Mouse (Mus musculus) gastrocnemius, postnatal 4 days (tissue): Measurements from ENCODE around the gene Odf3l1. TPM values are rescaled to one million over a fixed set of nuclear protein-coding genes. Genes with fewer than 3 reads are reported as not detected.
A peak's percentile ranks its signal among the peaks of the same experiment; 100 is the strongest.

Source experiments
- DNase-seq, 2 experiments: peaks; one replicate each; pipeline ENCODE4 v3.0.0; 2021 to 2022; ENCODE audit warnings: low spot score in 2 of 2, mixed read lengths in 2 of 2
- total RNA-seq, 2 experiments: library from RNA; stranded (reverse); gene quantifications; 2 replicates each; pipeline ENCODE4 v1.2.3; 2021

Gene Odf3l1
- total RNA-seq, 2 experiments from 2014 or later: 1.1 to 1.6 TPM

DNA sequence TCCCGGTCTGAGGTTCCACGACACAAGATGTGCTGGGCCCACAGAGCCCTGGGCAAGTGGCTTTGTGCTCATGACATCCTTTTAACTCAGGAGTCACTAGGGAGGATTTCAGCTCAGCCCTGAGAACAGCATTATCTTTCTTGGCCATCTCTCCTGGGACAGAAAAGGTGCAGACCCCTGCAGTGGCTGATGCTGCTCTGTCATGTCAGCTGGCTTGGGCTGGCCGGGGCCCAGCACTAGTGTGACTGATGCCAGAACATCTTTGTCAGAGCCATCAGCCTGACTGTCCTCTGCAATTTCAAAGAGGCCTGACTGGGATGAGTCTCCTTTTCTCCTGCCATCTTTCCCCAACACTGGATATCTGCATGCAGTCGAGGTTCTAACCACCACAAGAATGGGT, 17.8 kb upstream of the Odf3l1 start:
- no peak for DNase-seq

DNA sequence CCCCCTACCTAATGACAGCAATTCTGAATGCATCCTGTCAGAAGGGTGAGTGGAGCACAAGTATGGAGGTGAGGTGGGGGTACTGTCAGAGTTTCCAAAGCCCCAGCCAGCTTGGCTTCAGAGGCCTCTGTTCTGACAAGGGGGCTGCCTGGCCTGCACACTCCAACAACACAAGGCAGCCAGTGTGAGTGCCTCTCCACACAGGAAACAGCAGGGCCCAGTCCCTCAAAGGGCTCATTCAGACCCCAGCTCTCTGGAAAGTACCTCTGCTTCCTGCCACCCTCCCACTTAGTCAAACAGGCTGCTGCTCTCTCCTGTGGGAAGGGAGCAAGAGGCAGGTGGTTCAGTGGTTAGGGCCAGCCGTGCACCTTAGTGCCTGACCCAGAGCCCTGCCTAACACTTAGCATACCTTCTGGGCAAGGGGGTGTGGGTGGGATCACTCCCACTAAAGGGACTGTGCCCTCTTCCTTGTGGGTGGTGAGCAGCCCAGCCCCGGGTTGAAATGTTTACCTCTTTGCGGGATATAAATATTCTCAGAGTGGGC, 17.1 kb upstream of the Odf3l1 start:
- no peak for DNase-seq

DNA sequence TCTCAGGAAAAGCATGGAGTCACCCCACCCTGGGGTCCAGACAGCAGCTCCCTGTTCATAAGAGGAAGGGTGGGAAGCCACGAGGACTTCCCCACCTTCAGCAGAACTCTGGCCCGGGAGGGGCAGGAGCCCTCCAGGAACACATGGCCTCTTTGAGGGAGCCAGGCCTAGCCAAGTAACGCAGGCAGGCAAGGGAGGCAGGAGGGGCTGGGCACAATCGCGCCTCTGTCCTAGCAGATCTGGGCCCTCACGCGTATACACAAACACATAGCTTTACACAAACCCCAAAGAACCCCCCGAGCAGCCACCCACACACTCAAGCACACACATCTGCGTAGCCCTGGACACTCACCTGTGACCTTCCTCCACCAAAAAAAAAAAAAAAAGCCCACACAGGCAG, 16.3 kb upstream of the Odf3l1 start:
- DNase-seq: no peak

DNA sequence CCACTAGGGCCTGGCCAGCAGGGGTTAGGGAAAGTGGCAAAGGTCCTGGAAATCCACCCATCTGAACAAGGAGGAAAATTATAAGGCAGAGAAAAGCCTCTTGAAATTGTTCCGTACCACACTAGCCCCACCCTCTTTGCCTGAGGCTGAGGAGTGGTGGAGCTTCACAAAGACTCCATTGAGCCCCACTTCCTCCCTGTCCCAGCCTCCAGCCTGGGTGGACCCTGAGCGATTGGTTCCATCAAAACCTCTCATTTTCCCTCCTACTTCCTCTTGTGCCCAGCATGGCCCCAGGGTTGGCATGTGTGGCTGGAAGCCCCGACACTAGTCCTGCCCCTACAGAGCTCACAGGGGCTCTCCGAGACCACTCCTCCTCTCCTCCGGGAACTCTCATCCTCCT, 12.8 kb upstream of the Odf3l1 start:
- no peak for DNase-seq

DNA sequence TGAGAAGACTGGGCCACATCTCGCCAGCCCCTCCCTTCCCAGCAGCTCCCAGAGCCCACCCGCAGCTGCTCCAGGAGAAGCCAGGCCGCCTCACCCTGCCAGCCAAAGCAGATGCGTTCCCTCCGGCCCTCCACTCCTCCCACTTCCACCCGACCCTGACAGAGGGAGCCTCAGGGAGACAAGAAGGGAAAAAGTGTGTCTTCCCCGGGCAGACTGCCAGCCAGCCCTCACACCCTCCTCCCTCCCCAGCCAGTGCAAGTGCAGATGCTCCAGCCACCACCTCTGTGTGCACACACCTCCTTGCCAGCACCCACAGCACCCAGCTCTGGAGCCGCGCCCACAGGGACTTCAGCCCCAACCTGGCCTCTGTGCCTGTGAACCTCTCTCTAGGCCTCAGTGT, 12.3 kb upstream of the Odf3l1 start:
- peak in 1 of 2 experiments; percentile 62 for DNase-seq

DNA sequence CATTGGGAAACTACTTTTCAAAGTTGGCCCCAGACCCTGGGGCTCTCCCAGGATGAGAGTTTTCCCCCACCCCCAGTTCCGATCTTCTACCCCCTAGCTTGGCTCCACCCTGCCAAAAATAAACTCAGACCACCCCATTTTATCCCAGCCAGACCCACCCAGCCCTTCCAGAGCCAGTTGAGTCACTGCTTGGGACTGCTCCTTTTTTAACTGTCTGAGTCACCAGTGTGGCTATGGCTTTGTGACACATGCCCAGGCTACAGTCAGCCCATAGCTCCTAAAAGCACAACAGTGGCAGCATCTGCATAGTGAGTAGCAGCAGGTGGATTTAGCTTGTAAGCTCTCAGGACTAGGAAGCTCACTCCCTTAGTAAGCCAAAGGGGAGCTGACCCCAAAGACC, 8.6 kb upstream of the Odf3l1 start:
- DNase-seq: no peak

DNA sequence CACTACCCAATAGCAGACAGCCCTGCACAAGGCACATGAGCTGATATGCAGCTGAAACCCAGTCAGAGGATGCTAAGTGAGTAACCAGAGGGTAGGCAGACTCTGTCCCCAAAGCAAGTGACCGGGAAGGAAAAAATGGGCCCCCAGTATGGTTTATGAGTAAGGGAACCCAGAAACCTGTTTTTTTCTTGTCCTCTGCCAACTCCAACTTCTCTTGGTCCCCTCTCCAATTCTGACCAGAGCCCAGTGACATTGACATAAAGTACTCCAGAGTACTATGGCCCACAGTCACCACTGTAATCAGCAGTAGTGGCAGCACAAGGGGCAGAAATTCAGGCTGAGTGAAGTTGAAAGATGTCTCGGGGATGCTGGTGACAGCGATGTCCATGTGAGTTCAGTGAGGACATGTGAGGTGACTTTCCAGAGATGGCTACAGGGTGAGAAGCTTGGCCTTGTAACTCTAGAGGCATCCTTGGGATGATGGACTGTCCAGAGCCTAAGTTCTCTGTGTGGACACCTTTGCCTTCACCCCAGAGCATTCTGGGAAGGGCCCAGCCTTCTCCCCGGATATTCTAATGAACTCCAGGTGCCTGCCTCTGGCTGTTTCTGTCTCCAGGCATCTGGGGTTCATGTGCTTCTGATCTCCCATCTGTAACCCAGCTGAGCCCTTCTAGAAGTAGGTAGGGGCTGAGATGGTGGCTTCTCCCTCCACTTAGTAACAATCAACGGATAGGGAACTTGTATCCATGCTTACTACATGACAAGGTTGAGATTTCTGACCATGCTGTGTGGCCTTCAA, 7.8 kb upstream of the Odf3l1 start:
- DNase-seq: no peak

DNA sequence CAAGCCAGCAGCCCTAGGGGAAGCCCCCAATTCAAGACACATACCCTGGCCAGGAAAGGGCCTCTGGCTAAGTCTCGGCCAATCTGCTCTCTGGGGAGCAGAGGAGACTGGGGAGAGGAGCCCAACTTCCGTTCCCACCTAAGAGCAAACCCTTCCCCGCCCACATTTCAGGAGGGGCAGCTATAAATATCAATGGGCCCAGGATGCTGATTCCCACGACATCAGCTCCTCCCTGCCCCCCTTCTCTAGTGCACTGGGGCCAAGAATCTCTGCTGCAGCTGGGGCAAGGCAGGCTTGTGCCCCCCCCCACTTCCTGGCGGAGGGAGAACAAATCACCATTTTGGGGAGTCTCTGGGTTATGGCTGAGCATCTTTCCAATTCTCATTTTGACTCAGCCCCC, 6.7 kb upstream of the Odf3l1 start:
- DNase-seq: peak in 1 of 2 experiments; percentile 63

DNA sequence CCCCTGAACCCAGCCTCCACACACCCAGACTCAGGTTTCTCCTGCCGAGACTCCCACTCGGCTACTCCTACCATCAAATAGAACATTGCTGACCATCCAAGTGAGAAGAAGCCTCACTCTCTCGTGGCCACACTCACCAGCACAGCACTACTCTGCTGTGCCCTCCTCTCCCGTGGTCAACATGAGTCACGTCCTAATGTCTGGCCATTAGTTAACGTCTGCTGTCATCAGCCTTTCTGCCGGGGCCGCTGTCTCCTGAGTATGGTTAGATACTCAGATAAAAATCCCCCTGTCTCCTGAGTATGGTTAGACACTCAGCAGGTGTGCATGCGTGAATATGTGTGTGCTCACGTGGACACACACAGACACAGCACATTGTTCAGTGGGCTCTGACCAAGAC, 6.3 kb upstream of the Odf3l1 start:
- DNase-seq: no peak

DNA sequence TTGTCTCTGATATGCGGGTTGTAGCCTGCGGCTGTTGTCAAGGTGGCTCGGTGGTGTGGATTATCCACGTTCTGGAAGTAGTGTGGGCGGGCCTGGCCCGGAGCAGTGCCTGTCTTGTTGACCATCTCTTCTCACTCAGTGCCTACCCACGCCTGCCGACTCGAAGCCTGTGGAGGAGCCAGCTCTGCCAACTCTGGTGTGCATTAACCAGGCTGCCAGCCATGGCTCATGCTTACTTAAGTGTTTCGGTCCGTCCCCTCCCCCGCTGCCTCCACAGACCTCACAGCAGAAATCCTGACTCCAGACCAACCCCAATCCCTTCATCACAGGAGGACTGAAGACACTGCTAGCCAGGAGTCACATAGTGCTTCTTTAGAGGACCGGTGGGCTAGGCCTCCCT, 5.1 kb upstream of the Odf3l1 start:
- no peak for DNase-seq

DNA sequence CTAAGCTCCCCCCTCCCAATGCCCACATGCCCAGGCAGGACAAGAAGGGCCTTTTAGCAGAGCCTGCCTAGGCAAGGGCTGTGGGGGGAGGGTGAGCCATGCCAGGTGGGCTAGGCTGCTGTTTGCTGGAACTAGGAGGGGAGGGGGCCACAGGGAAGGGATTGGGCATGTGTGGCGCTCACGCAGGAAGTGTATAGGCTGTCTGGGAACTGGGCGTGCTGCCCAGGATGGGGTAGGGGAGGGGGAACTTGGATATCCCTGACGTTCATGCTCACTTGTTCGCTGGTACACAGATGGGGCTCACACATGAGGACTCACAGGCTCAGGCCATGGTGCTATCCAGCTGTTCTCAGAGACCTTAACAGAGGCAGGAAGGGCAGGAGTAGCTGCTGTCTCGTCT, 3.8 kb upstream of the Odf3l1 start:
- peak in 1 of 2 experiments; percentile 64 for DNase-seq

DNA sequence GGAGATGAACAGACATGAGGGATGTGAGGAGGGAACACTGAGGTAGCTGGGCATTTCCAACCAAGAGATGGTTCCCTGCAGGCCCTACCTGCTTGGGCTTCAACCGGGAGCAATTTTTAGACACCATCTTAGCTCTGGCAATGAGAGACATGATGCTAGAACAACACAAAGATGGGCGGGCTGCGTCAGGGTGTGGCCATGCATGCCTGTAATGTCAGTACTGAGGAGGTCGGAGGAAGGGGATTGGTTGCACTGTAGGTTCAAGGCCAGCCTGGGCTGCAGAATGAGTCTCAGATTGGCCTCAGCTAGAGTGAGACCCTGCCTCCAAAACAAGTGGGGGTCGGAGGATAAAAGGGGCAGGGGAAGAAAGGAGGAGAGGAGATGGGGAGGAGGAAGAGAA, 2.0 kb upstream of the Odf3l1 start:
- no peak for DNase-seq

DNA sequence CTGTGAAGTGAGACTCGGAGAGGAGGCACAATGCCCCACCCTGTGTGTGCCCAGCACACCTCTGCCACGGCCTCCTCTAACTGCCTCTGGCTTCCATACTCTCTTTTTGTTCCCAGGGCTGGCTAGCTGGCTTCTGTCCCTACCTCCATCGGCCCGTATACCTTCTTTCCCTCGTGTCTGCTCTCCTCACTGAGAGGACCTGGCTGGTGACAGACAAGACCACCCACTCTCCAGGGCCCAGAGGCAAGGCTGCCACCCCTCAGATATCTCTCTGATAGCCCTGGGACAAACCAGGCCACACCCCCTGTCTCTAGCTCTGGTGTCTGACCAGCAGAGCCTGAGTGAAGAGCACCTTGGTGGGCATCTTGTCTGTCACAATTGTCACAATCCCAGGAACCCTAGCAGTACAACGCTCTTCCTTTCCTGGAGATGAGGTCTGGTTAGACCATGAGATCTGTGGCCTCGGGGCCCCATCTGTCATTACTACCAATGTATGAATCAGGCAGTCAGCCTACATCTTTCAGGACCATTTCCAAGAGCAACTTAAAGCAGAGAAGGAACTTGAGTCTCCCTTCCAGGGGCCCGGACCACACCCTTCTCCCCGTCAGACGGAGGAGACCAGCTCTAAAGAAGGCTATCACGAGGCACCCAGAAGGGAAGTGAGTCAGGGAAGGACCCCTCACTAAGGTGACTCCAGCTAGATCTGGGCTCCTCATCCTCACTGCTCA, 1.4 kb upstream of the Odf3l1 start:
- no peak for DNase-seq

DNA sequence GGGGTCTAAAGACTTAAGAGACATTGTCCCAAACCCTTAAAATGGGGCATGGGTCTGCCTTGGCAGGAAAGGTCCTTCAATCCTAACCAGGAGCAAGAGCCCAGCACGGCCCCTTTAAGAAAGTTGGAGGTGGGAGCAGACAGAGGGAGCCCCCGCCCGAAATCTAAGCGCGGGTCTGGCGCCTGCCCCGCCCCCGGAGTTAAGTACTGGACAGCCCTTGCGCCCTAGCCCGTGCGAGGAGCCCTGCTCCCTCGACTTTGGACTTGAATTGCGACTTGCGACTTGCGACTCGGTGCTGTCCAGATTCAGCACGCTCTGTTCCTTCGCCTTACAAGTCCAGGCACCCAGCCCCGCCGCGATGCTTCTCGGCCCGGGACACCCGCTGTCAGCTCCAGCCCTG, 353 bp upstream of the Odf3l1 start, which contains the start of gene Cspg4:
TSS of gene Cspg4 (plus strand) at position 202 of the 400 bp plus-strand sequence.
- DNase-seq: peak; percentile 68 to 84

DNA sequence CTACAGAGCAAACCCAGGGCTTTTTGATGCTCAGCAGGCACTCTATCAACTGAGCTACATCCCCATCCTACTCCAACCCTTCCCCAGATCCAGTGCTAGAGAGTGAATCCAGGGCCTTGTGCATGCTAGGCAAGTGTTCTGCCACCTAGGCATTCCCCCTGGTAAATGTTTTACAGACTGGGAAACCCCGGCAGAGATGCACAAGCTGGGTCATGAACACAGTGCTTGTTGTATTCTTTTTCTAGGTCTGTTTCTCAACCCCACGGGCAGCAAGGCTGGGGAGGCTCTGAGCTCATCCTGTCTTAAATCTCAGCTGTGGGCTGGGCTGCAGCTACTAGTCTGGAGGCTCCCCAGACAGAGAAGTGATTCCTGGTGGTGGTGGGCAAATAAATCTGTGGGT, 1.6 kb downstream of the Odf3l1 start:
- no peak for DNase-seq

DNA sequence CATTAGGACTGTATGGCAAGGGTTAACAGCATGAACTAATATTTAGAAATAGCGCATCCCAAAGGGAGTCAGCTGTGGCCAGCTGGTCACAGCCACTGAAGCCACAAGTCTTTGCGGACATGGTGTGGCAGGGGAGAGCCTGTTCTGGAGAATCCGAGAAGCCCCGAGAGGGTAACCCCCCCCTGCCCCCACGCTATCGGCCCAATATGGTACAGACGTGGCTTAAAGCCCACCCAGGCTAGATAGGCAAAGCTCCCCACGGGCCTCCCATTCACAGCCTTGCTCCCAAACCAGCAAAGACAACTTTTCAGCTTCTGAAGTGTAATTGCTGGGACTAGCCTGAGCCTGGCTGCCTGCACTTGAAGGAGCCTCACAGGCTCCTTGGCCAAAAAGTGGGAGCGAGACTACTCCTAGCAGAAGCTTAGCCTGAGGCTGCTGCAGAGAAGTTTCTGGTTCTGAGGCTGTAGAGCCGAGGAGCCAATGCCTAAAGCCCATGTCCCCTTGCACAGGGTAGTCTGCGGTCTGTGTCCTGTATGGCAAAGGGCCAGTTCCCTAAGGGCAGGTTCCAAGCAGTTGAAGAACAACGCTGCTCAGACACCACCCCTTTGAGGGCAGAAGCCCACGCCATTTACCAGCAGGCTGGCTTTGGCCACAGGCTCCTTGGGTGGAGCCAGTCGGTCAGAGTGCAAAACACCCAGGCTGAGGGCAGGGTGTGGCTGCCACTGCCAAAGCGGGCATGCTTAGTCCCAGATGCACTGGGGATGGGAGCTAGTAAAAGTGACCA, 3.8 kb downstream of the Odf3l1 start:
- DNase-seq: peak in 1 of 2 experiments; percentile 37

DNA sequence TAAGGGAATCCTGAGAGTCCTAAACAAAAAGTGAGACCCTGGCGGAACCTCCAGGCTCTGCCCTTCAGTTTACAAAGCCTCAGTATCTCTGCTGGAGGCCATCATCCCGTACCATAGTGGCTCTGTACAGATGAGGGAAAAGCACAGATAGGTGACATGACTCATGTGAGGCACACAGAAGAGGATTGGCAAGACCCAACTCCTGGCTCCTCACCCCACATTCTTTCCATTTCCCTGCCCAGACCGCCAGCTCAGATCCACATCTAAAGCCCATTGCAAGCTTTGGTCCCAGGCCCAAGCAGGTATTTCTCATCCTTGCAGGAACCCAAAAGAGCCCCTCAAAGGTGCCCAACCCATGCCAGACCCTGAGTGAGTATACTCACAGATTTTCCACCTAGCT, 4.4 kb downstream of the Odf3l1 start:
- DNase-seq: no peak

DNA sequence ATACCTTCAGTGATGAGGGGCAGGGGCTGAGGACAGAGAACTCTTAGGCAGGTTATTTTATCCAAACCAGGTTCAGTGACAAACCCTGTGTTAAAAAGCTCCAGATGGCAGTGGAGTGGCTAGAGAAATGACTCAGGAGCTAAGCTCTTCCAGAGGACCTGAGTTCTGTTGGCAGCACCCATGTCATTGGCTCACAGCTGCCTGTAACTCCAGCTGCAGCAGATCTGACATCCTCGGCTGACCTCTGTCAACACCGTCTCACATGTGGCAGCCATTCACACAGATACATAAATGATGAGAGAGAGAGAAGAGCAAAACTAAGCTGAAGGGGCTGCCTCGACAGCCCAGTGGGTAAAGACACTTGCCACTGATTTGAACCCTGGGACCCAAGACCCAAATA, 7.0 kb downstream of the Odf3l1 start:
- no peak for DNase-seq

DNA sequence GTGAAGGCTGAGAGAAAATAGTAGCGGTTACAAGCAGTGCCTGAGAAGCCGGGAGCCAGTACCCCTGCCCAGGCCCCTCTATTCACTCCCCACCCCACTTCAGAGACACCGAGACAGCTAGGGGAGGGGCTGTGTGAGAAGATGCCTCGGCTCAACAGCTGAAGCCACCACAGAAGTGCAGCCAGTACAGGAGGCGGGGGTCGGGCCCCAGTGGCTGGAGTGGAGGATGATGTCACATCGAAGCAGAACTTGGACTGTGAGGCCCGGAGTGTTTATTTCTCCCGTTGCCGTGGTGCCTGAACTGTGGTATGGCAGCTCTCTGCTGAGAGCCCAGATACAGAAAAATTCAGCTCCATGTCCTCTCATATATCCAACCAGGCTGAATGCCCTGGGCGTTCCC, 12.7 kb downstream of the Odf3l1 start:
- DNase-seq: peak; percentile 66 to 76

DNA sequence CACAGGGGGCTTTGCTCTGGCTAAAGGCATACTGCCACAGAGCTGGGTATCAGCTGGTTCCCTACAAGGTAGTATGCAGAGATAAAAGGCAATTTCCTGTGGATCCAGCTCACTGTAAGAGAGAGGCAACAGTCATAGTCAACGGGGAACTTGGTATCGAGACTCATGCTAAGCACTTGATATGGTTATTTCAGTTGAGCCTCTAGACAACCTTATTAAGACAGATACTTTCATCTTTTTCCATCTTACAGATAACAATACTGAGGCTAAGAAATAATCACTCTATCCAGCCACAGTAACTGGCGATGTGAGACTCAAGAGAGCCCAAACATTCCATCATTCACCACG, 13.6 kb downstream of the Odf3l1 start:
- DNase-seq: no peak

DNA sequence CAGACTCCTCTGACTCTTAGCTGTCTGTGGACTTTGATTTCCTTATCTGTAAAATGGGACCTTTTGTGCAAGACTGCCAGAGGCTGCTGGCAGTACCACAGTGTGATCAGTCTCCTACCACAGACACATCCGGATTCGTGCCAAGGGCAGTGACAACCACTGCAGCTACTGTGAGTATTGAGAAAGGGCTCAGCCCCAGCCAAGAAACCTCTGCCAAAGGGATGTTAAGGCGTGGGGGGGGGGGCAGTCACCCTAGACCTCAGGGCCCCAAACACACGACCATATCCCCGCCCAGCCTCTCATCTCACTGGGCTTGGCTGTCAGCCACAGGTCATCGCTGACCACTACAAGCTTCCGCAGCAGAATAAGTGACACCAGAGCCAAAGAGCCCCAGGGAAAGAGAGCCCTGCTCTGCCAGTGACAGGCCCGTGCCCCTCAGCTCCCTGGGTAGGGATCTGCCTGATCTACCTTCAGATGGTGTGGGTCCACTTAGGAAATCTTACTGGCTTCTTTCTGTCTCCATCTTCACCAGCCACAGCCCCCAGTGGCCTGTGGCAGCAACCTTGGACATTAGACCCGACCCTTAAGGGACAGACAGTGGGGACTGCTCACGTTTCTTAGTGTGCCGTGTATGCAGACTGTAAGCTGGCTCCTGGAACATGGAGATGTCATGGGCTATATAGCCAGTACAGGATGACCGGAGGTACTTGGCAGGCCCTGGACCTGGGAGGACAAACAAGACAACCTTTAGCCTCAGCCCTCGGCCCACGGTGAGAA, 14.2 kb downstream of the Odf3l1 start:
- DNase-seq: no peak
